ENCODE assay signal across 31 mouse cellular contexts in the genomic region with DNA sequence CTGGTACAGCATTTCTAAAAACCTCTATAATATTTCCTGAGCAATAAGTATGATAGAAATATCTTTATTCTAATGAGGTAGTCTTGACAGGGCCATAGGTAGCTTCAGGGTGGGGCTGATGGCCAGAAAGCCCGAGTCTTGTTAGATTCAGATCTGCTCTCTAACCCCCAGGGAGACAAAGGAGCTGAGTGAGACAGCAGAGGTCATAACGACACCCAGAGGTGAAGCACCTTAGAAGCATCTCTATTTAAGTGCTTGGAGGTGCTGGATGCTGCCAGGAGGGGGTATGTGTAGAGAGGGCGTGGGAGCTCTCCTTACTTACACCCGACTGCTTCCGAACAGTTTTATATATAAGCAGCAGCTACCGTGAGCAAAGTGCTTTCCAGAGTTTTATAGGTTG.
"Had no signal": no experiment of that assay in that cellular context is flagged by ENCODE, and none has a peak within 500 bp of the region (broad histone marks: within the 10 kb centered on the region; RNA-seq: fewer than 3 reads in every experiment).

No protein-coding gene starts in this region.

- H3K36me3 ChIP-seq: limb, embryonic 10.5 days; limb, embryonic 12.5 days; limb, embryonic 13.5 days; limb, embryonic 15.5 days; liver, embryonic 12.5 days; liver, embryonic 13.5 days; liver, embryonic 15.5 days; lung, embryonic 15.5 days; midbrain, embryonic 10.5 days; midbrain, embryonic 12.5 days; midbrain, embryonic 13.5 days; midbrain, embryonic 15.5 days had no signal

- H3K4me3 ChIP-seq: left cerebral cortex, adult 2 months; limb, embryonic 10.5 days; limb, embryonic 12.5 days; limb, embryonic 13.5 days; limb, embryonic 15.5 days; liver, embryonic 12.5 days; liver, embryonic 13.5 days; liver, embryonic 15.5 days; lung, embryonic 15.5 days; megakaryocyte, embryonic 14.5 days; midbrain, embryonic 10.5 days; midbrain, embryonic 12.5 days; midbrain, embryonic 13.5 days; midbrain, embryonic 15.5 days; myocyte had no signal

- H3K9me3 ChIP-seq: limb, embryonic 10.5 days; limb, embryonic 12.5 days; limb, embryonic 13.5 days; limb, embryonic 15.5 days; liver, embryonic 12.5 days; liver, embryonic 13.5 days; liver, embryonic 15.5 days; lung, embryonic 15.5 days; megakaryocyte, embryonic 14.5 days; midbrain, embryonic 10.5 days; midbrain, embryonic 12.5 days; midbrain, embryonic 13.5 days; midbrain, embryonic 15.5 days had no signal

- H3K27me3 ChIP-seq: limb, embryonic 12.5 days; limb, embryonic 13.5 days; limb, embryonic 15.5 days; liver, embryonic 12.5 days; liver, embryonic 13.5 days; liver, embryonic 15.5 days; lung, embryonic 15.5 days; megakaryocyte, embryonic 14.5 days; midbrain, embryonic 12.5 days; midbrain, embryonic 13.5 days; midbrain, embryonic 15.5 days had no signal

- ATAC-seq: liver, embryonic 12.5 days; liver, postnatal 0 days; lung, postnatal 0 days; midbrain, embryonic 13.5 days; midbrain, embryonic 15.5 days; midbrain, embryonic 16.5 days had no signal

- H3K4me2 ChIP-seq: limb, embryonic 12.5 days; limb, embryonic 13.5 days; limb, embryonic 15.5 days; liver, embryonic 11.5 days; liver, embryonic 12.5 days; liver, embryonic 13.5 days; liver, embryonic 15.5 days; lung, embryonic 14.5 days; lung, embryonic 15.5 days; midbrain, embryonic 11.5 days; midbrain, embryonic 12.5 days; midbrain, embryonic 13.5 days; midbrain, embryonic 15.5 days had no signal

- DNase-seq: left cerebral cortex, postnatal 4 days; liver; liver, embryonic 13.5 days; liver, postnatal 0 days; lung, adult 18-20 months; lung, adult 2 months; lung, embryonic 14.5 days; lung, postnatal 10 days; lung, postnatal 14 days; lung, postnatal 36 days; midbrain, embryonic 14.5 days had no signal

- H3K9ac ChIP-seq: limb, embryonic 12.5 days; limb, embryonic 13.5 days; limb, embryonic 15.5 days; liver, embryonic 12.5 days; liver, embryonic 13.5 days; liver, embryonic 14.5 days; liver, embryonic 15.5 days; liver, postnatal 0 days; lung, embryonic 14.5 days; lung, embryonic 15.5 days; midbrain, embryonic 12.5 days; midbrain, embryonic 13.5 days; midbrain, embryonic 15.5 days had no signal

- H3K27ac ChIP-seq: left cerebral cortex, adult 2 months; limb, embryonic 10.5 days; limb, embryonic 12.5 days; limb, embryonic 13.5 days; limb, embryonic 15.5 days; liver, embryonic 12.5 days; liver, embryonic 13.5 days; liver, embryonic 14.5 days; liver, embryonic 15.5 days; lung, embryonic 15.5 days; macrophage; midbrain, embryonic 10.5 days; midbrain, embryonic 12.5 days; midbrain, embryonic 13.5 days; midbrain, embryonic 15.5 days had no signal

- H3K4me1 ChIP-seq: limb, embryonic 10.5 days; limb, embryonic 12.5 days; limb, embryonic 13.5 days; limb, embryonic 15.5 days; liver, embryonic 12.5 days; liver, embryonic 13.5 days; liver, embryonic 15.5 days; lung, embryonic 15.5 days; midbrain, embryonic 10.5 days; midbrain, embryonic 12.5 days; midbrain, embryonic 13.5 days; midbrain, embryonic 15.5 days had no signal
